Mouse (Mus musculus) heart, postnatal 14 days (tissue): ENCODE results near the gene Slc20a1. TPM values are rescaled to one million over a fixed set of nuclear protein-coding genes. Genes with fewer than 3 reads are reported as not detected.
A peak's percentile ranks its signal among the peaks of the same experiment; 100 is the strongest.

Experiments used
- DNase-seq, 2 experiments: peaks; one replicate each; pipeline ENCODE4 v3.0.0; 2021 to 2022
- intact Hi-C: fragments of 180-260 bp; cut with DNase I; formaldehyde crosslinking; loops from one replicate; pipeline ENCODE4 v1.15.1; 2025
- total RNA-seq, 2 experiments: library from RNA; stranded (reverse); gene quantifications; 2 replicates each; pipeline ENCODE4 v1.2.3; 2021

Slc20a1 gene
- total RNA-seq, 2 experiments from 2014 or later = 14.0 to 16.8 TPM

DNA sequence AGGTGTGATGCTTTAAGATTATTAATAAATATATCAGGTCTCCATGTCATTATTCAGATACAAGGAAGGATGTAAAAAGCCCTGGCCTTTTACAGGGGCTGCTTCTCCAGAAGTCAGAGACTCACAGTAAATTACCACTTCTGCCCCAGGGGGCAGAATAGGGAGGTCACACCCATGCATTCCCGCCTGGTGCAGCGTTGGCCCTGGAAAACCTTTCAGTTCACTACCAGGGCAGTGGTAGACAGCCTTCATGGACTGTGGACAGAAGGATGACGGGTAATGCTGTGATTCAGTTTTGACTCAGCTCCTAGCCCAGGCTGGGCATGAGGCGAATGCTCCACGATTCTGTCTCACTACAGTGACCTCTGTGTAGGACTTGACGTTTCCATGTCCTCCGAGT, 47.9 kb downstream of the Slc20a1 start:
- intact Hi-C loops = no loop called here
- no peak for DNase-seq

DNA sequence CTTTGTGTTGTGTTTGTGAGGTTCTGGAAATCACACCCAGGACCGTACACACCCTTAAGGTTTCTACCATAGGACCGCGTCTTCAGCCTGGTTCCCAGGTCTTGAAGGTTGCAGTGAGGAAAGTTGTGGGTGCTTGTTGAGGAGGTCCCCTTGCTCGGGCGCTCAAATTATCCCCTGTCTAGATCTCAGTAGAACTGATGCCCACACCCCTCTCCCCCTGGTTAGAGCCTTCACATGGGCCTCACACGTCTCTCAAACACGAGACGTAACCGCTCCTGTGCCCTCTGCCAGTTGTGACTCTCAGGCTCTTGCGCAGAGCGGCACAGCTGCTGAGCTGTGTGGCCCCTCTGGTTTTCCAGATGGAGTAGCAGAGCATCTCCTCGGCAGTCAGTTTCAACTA, 48.4 kb downstream of the Slc20a1 start:
- intact Hi-C loops = no loop called here
- DNase-seq = no peak

DNA sequence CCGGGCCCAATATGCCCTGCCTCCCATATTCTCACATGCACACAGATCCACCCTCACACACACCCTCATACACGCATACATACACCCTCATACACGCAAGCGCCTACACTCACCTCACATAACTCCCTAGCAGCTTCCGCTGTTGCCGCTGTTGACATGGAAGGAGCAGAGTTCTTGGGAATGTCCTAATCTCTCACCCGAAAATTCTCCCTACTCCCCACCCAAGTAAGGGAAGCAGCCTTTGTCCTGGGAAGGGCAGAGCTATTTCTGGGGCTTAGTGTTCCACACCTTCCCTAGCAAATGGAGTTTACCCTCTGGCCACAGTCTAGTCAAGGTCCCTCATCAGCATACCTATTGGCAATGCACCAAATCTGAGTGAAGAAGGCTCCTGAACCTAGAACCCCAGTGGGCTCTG, 49.1 kb downstream of the Slc20a1 start:
- intact Hi-C loops = no loop called here

DNA sequence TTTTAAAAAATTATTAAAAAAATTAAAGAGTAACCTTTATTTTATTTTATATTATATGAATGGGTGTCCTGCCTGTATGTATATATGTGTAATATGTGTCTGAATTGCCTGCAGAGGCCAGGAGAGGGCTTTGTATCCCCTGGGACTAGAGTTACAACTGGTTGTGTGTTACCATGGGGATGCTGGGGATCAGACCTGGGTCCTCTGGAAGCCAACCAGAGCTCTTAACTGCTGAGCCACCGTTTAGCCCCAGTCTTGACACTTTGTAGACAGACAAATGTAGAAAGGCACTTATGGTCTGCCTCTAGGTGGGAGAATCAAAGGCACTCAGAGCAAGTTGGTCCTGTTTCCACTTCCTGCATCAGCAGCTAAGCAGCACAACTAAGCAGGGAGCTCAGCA, 50.8 kb downstream of the Slc20a1 start:
- intact Hi-C loops = no loop called here
- DNase-seq = no peak

More for the DNA sequence above, 49.1 kb downstream of the Slc20a1 start:
- no peak for DNase-seq

DNA sequence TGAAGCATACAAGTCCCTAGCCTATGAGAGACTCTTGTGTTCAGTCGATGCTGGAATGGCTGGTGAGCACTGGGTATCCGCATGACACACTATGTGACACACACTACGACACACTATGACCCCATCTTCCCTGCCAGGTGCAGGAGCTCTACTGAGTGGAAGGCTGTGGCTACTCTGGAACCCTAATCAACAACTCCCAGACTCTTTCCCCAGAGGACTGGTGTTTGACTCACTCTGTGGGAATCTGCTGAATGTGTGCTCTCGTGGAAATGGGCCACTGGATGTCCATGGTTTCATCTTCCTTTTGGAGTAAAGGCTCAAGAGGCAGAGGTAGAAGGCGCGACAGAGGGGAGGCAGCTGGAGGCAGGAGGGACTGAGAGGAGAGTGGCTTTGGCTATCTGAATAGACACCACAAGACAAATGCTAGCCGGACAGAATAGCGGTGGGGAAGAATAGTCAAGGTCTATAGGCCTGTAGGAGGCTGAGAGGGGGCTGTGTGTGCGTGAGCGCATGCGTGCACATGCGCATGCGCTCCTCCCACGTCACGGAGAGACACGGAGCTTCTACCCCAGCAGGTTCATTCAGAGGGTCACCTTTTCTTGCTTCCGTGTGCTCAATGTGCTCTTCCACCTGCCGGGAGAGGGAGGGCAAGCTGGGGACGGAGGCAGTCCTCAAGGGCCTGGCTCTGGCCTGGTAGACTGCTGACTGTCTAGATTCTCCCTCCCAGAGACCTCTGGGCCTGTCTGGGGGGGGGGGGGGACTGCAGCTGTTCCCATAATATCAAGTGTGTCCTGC, 54.5 kb downstream of the Slc20a1 start:
- no peak for DNase-seq
- intact Hi-C loops = no loop called here

DNA sequence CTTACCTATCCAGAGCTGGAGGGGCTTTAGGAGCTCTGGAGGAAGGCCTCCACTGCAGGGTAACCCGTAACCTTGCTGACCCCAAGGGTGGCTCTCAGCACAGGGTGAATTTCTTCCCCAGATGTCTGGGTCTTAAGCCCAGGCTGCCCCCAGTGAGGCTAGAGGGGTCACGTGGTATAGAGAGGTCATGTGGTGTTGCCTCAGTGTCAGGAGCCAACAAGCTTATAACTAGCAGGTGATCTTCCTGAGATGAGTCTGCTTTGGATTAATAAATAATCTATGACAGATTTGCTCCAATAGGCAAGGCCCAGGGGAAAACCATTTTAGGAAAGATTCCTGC, 55.0 kb downstream of the Slc20a1 start:
- intact Hi-C loops = no loop called here
- DNase-seq = no peak

DNA sequence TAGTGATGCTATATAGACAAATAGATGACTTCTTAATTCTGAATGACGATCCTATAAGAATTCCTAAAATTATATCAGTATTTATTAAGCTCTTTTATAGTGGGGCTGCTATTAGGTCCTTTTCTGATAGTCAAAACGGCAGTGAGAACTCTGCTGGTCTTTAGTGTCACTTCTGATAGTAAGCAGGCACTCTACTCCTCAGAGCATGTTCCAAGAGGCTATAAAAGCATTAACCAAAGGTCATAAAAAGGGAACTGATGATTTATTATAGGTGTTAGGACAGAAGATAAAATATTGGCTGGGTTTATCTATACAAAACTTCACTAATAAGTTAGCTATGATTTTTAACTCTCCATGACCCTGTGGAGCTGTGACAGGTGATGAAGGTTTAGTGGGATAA, 55.5 kb downstream of the Slc20a1 start:
- no peak for DNase-seq
- intact Hi-C loops = no loop called here

DNA sequence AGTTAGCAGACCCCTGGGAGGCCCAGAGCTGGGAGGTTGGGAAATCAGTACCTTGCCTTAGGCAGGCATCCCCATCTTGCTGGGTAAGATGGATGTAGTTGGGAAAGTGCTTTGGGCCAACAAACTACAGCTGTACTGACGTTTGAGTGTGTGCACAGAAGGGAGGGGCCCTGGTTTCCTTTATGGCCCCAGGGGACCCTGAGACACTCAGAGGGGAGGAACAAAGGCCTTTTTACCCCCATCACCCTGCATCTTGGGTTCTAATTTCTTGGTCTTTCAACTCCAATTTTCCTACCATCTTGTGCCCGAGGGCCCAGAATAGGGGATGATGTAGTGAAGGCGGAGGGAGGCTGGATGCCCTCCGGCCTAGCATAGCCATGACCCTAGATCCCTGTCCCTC, 57.4 kb downstream of the Slc20a1 start:
- intact Hi-C loops = loop anchor here (5.0 kb wide), 2 partner anchors 44 to 309 kb away; no protein-coding TSS in a partner anchor

DNA sequence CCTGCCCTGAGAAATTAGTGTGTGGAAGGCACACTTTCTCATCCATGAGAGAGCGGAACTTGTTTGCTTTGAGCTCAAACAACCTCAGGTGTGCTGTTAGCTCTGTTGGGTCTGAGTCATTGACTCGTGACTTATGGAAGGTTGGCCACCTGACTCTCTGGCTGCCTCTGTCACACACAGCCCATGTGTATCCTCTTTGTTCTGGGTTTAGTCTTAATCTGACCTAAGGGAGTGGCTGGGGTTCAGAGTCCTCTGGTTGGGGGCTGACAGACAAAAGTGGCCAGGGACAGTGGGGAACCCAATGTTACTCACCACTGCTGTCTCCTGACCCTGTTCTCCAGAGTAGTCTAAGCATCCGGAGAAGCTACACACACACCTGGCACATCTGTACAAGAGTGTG, 59.5 kb downstream of the Slc20a1 start:
- DNase-seq = no peak
- intact Hi-C loops = loop anchor here (2.0 to 5.0 kb wide), 4 partner anchors 46 to 311 kb away; no protein-coding TSS in a partner anchor

More for the DNA sequence above, 57.4 kb downstream of the Slc20a1 start:
- no peak for DNase-seq

DNA sequence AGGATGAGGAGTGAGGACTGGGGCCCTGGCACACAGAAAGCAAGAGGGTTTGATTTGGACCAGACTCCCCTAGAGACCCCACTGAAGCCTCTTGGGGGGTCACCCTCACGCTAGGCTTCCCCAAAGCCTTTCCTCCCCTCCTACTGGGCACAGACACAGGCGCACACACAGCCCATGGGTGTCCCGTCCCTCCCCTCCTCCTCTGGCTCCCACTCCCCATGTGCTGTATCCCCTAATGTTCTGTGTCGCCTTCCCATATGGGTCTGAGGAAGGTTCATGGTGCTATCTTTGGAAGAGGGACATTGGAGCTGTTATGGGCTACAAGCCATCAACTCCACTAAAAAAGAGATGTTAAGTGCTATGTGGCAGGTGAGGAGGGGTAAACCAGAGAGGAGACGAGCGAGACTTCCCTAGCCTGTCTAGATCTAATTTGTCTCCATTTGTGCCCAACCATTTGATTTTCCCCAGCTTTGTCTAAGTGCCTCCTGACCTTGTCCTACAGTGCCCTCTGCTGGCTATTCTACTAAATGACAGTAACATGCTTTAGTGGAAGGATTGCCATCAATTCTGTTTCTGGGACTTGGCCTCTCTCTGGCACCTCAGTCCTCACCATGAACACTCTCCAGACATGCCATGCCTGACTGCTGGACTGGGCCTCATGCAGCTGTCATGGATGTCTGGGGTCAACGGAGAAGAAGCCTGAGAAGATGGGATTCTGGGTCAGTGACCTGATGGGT, 60.1 kb downstream of the Slc20a1 start:
- intact Hi-C loops = loop anchor here (1.0 to 5.0 kb wide), 5 partner anchors 46 to 311 kb away; no protein-coding TSS in a partner anchor
- peak; percentile 52 to 82 for DNase-seq

DNA sequence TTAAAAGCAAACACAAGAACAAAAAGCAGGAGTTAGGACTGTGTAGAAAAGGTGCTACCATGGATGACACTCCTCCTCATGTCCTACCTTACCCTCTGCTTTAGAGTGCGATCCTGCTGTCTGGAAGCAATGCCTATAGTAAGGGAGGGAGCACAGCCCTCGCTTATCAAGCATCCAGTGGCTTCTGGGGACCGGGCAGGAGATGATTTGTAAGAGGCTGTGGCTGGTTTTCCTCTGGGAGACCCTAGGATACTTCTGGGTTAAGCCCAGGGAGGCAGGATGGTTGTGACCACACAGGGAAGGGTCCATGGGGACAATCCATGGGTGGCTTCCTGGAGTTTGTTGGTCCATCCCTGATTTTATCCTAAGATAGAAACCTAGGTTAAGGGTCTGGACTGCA, 62.1 kb downstream of the Slc20a1 start:
- intact Hi-C loops = no loop called here
- no peak for DNase-seq

Other genes with a start within 250 kb of the Slc20a1 start
- gene Zc3h6, start 231.4 kb upstream of the Slc20a1 start, total RNA-seq = 1 to 10 TPM; 3.6 to 4.8 TPM
- 10 to 100 TPM; 10.1 to 10.6 TPM for gene Gm10762, start 231.0 kb upstream of the Slc20a1 start, total RNA-seq
- gene Vinac1, start 150.6 kb upstream of the Slc20a1 start, total RNA-seq = not detected
- 10 to 100 TPM; 14.0 to 17.3 TPM for gene Ttl, start 132.8 kb upstream of the Slc20a1 start, total RNA-seq
- 10 to 100 TPM in 1 of 2 experiments, 1 to 10 TPM in 1; 9.9 to 10.3 TPM for gene Polr1b, start 97.8 kb upstream of the Slc20a1 start, total RNA-seq
- gene Chchd5, start 69.1 kb upstream of the Slc20a1 start, total RNA-seq = 10 to 100 TPM; 10.9 to 11.9 TPM
- gene Ckap2l, start 98.4 kb downstream of the Slc20a1 start, total RNA-seq = 1 to 10 TPM; 3.4 to 6.0 TPM
- under 1 TPM in 1 of 2 experiments, not detected in 1; 0.10 TPM for gene Il1a, start 111.2 kb downstream of the Slc20a1 start, total RNA-seq
- gene Il1b, start 172.4 kb downstream of the Slc20a1 start, total RNA-seq = under 1 TPM in 1 of 2 experiments, not detected in 1; 0.32 TPM